Mouse (Mus musculus) stomach, embryonic 14.5 days (tissue): ENCODE measurements around the gene Cd300lf. TPM values are rescaled to one million over a fixed set of nuclear protein-coding genes. Genes with fewer than 3 reads are reported as not detected.
A peak's percentile ranks its signal among the peaks of the same experiment; 100 is the strongest.

Experiments used
- ATAC-seq: fragments of 200-750 bp; cut with Nextera tagmentation; 2 replicates; pipeline ENCODE4 v1.8.0; 2017; ENCODE audit warnings: low read depth, moderate TSS enrichment; ENCODE audit not compliant: insufficient number of reproducible peaks, insufficient read depth, low FRiP score
- H3K27ac ChIP-seq: fragments of 300-500 bp; sonication (generic); 2 replicates; pipeline ENCODE4 v1.5.1; 2014; ENCODE audit warnings: mild to moderate bottlenecking, low read length, moderate library complexity, mixed read lengths
- H3K27me3 ChIP-seq: fragments of 300-500 bp; sonication (generic); 2 replicates; pipeline ENCODE4 v1.6.1; 2014; ENCODE audit warnings: low read length, control low read depth, mixed read lengths; ENCODE audit not compliant: control insufficient read depth, insufficient read depth
- H3K36me3 ChIP-seq: fragments of 300-500 bp; sonication (generic); 2 replicates; pipeline ENCODE4 v1.6.1; 2014; ENCODE audit warnings: mild to moderate bottlenecking, control low read depth, low read length, moderate library complexity, mixed read lengths; ENCODE audit not compliant: control insufficient read depth, insufficient read depth
- H3K4me1 ChIP-seq: fragments of 300-500 bp; sonication (generic); 2 replicates; pipeline ENCODE4 v1.6.1; 2014; ENCODE audit warnings: low read length, control low read depth, mixed read lengths; ENCODE audit not compliant: control insufficient read depth, insufficient read depth
- H3K4me2 ChIP-seq: fragments of 300-500 bp; sonication (generic); replicated peaks from 2 replicates; pipeline ENCODE4 v1.6.1; 2014; ENCODE audit warnings: low read depth, low read length, control low read depth
- H3K4me3 ChIP-seq: fragments of 300-500 bp; sonication (generic); 2 replicates; pipeline ENCODE4 v1.5.1; 2014; ENCODE audit warnings: low read depth, low read length, control low read depth
- H3K9ac ChIP-seq: fragments of 300-500 bp; sonication (generic); replicated peaks from 2 replicates; pipeline ENCODE4 v1.6.1; 2014; ENCODE audit warnings: low read depth, mild to moderate bottlenecking, control low read depth, low read length, moderate library complexity, mixed read lengths
- H3K9me3 ChIP-seq: fragments of 300-500 bp; sonication (generic); 2 replicates; pipeline ENCODE4 v1.6.1; 2016; ENCODE audit warnings: low read depth, low read length, control low read depth; ENCODE audit not compliant: control insufficient read depth
- WGBS: fragments of 180-500 bp; shearing (Covaris S2); extraction: QIAGEN DNeasy Blood & Tissue Kit; methylation state at CpG from one replicate; pipeline ENCODE4 v1.1.7; 2014; 5-methylcytosine and 5-hydroxymethylcytosine counted together
- polyA plus RNA-seq: library from polyadenylated mRNA; unstranded; fragments of >200 nt; fragmentation: Nextera tagmentation; extraction: Ambion mirVana; gene quantifications from 2 replicates; pipeline ENCODE4 v1.2.1, GENCODE M21; 2014

Gene Cd300lf
- polyA plus RNA-seq, 1 experiment from 2014 or later = 0.33 TPM

GRCm38 (mm10) chr11:115098203-115098932, 35.4 kb downstream of the Cd300lf start:
- ATAC-seq = no peak; the same call in 1 of the 2 replicates
- H3K4me2 ChIP-seq = no peak overlapping the region
- peak overlapping the region; percentile 4; the same call in 1 of the 2 replicates for H3K27ac ChIP-seq

DNA sequence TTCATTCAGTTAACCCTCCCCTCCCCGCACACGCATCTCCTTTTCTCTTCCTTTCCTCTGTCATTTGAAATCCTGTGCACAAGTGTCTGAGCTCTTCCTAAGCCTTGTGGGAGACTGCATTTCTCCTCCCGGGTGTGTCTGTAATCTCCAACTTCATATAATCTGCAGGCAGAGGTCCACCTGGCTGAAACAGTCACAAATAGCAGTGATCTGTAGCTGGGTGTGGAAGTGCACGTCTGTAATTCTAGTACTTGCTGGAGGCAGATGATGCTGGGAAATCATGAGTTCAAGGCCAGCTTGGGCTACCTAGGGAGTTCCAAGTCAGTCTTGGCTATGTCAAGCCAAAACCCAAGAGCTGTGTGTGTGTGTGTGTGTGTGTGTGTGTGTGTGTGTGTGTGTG, 41.7 kb downstream of the Cd300lf start:
- WGBS = 20% methylated on average over 4 of the region's 4 CpGs
- no peaks in the 10 kb centered on the region for H3K27me3 ChIP-seq
- no peaks in the 10 kb centered on the region for H3K4me1 ChIP-seq
- peaks cover 4% of the 10 kb centered on the region; the same call in 1 of the 2 replicates for H3K9me3 ChIP-seq
- no peaks in the 10 kb centered on the region for H3K36me3 ChIP-seq
- H3K9ac ChIP-seq = no peak overlapping the region
- no peak overlapping the region for H3K27ac ChIP-seq
- no peak overlapping the region for H3K4me3 ChIP-seq
- no peak overlapping the region for H3K4me2 ChIP-seq
- ATAC-seq = no peak

More at GRCm38 (mm10) chr11:115098203-115098932, 35.4 kb downstream of the Cd300lf start:
- peaks cover 2% of the 10 kb centered on the region; the same call in 1 of the 2 replicates for H3K9me3 ChIP-seq
- WGBS = 45% methylated on average over 10 of the region's 10 CpGs
- H3K4me3 ChIP-seq = no peak overlapping the region
- no peaks in the 10 kb centered on the region for H3K27me3 ChIP-seq
- H3K9ac ChIP-seq = no peak overlapping the region
- H3K4me1 ChIP-seq = peaks cover 4% of the 10 kb centered on the region; the same call in 1 of the 2 replicates
- no peaks in the 10 kb centered on the region for H3K36me3 ChIP-seq

DNA sequence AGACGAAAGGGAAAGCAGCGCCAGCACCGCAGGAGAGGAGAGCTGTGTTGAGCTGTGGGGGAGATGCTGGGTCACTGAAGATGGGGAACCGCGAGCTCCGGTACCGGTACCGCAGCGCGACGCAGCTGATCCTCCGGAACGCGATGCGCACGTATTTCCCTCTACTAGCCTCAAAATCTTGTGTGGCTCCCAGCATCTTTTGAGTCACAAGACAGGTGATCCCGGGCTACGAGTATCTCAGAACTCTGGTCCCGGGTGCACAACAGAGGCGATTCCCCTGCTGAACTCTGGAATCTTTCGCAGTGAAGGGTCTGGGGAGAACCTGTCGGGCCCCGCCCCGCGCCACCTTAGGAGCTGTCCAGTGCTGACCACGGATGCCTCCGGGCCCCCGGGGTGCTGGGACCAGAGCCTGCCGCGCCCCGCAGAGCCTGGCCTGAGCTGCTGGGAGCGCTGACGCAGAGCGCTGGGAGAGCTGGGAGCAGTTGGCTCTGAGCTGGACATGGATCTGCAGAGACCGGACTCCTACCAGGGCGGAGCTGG, 42.4 kb downstream of the Cd300lf start, which contains the start of gene Rab37:
Gene Rab37 (plus strand): TSS at position 70 of the 540 bp plus-strand sequence.
- H3K4me3 ChIP-seq = no peak within 1 kb of the TSS
- H3K4me2 ChIP-seq = peak within 1 kb of the TSS; percentile 29; the same call in 1 of the 2 replicates
- no peak for ATAC-seq

DNA sequence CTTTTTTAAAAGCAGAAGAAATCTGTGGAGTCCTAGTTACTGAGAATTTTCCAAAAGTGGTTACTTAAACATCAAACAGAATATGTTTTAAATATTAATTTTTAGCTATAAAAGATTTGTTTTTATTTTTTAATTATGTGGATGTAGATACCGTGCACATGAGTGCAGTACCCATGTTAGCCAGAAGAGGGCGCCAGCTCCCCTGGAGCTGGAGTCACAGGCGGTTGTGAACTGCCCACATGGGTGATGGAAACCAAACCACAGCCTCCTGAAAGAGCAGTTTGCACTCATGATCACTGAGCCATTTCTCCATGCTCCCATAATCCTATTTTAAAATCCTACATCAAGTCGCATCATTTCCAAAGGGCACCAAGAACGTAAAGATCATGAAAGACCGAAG, 43.9 kb downstream of the Cd300lf start:
- H3K27me3 ChIP-seq = no peaks in the 10 kb centered on the region
- no peak overlapping the region for H3K27ac ChIP-seq
- no peak overlapping the region for H3K9ac ChIP-seq
- no peaks in the 10 kb centered on the region for H3K36me3 ChIP-seq
- H3K9me3 ChIP-seq = peaks cover 4% of the 10 kb centered on the region; the same call in 1 of the 2 replicates
- H3K4me3 ChIP-seq = no peak overlapping the region
- ATAC-seq = no peak
- WGBS = 69% methylated on average over 6 of the region's 6 CpGs
- H3K4me2 ChIP-seq = no peak overlapping the region
- no peaks in the 10 kb centered on the region for H3K4me1 ChIP-seq

More for the DNA sequence above, 42.4 kb downstream of the Cd300lf start, which contains the start of gene Rab37:
- H3K27me3 ChIP-seq = no peaks in the 10 kb centered on the region
- WGBS = 3% methylated on average over 36 of the region's 36 CpGs
- H3K27ac ChIP-seq = no peak within 1 kb of the TSS
- H3K4me1 ChIP-seq = no peaks in the 10 kb centered on the region
- peaks cover 4% of the 10 kb centered on the region; the same call in 1 of the 2 replicates for H3K9me3 ChIP-seq
- no peak within 1 kb of the TSS for H3K9ac ChIP-seq
- no peaks in the 10 kb centered on the region for H3K36me3 ChIP-seq

GRCm38 (mm10) chr11:115086213-115086612, 47.6 kb downstream of the Cd300lf start:
- no peak for ATAC-seq

DNA sequence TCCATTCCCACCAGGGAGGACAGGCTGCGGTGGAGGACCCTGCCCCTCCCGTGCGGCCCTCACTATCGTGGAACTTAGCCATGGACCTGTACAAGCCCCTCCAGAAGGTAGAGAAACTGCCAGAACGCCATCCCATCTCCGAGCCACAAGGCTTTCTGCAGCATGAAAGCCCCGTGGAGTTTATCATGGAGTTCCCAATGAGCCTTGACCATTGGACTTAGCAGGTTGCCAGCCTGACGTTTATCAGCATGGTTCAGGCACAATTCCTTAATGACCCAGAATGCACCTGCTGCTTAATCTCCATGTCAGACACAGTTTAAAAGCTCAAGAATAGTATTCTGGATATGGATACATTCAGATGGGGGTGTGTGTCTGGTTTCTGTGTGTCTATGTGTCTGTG, 48.7 kb downstream of the Cd300lf start:
- Histone ChIP-seq H3K4me3 (no peak overlapping the region), H3K36me3 (no peaks in the 10 kb centered on the region), H3K27ac (no peak overlapping the region), H3K9ac (no peak overlapping the region), H3K4me1 (no peaks in the 10 kb centered on the region), H3K27me3 (peaks cover 4% of the 10 kb centered on the region; the same call in 1 of the 2 replicates), H3K9me3 (no peaks in the 10 kb centered on the region; the same call in 1 of the 2 replicates), H3K4me2 (no peak overlapping the region)
- 64% methylated on average over 8 of the region's 8 CpGs for WGBS
- ATAC-seq = no peak

More at GRCm38 (mm10) chr11:115086213-115086612, 47.6 kb downstream of the Cd300lf start:
- Histone ChIP-seq H3K27me3 (peaks cover 4% of the 10 kb centered on the region; the same call in 1 of the 2 replicates), H3K9ac (no peak overlapping the region), H3K4me2 (no peak overlapping the region), H3K27ac (no peak overlapping the region), H3K36me3 (no peaks in the 10 kb centered on the region), H3K4me1 (no peaks in the 10 kb centered on the region), H3K9me3 (no peaks in the 10 kb centered on the region; the same call in 1 of the 2 replicates), H3K4me3 (no peak overlapping the region)
- 50% methylated on average over 7 of the region's 7 CpGs for WGBS

DNA sequence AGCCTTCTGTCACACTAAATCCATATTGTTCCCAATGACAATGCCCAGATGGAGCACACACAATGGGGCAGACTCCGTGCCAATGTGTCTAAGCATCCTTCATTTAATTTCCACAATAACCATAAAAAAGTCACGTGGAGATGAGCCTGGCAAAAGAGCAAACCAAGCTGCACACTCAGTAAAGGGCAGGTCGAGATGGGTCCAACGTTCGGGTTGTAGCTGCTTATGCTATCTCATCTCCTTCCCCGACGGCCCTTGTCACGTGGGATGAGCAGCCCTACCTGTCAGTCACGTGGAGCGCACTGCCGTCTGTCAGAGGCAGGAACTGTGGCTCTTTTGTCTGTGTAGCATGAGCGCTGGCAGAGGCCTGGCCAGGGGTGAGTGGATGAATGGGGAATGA, 49.2 kb downstream of the Cd300lf start:
- ATAC-seq = no peak
- Histone ChIP-seq H3K4me2 (no peak overlapping the region), H3K27me3 (peaks cover 4% of the 10 kb centered on the region; the same call in 1 of the 2 replicates), H3K27ac (no peak overlapping the region), H3K4me3 (no peak overlapping the region), H3K36me3 (no peaks in the 10 kb centered on the region), H3K9me3 (no peaks in the 10 kb centered on the region), H3K9ac (no peak overlapping the region), H3K4me1 (no peaks in the 10 kb centered on the region)
- 53% methylated on average over 12 of the region's 12 CpGs for WGBS

DNA sequence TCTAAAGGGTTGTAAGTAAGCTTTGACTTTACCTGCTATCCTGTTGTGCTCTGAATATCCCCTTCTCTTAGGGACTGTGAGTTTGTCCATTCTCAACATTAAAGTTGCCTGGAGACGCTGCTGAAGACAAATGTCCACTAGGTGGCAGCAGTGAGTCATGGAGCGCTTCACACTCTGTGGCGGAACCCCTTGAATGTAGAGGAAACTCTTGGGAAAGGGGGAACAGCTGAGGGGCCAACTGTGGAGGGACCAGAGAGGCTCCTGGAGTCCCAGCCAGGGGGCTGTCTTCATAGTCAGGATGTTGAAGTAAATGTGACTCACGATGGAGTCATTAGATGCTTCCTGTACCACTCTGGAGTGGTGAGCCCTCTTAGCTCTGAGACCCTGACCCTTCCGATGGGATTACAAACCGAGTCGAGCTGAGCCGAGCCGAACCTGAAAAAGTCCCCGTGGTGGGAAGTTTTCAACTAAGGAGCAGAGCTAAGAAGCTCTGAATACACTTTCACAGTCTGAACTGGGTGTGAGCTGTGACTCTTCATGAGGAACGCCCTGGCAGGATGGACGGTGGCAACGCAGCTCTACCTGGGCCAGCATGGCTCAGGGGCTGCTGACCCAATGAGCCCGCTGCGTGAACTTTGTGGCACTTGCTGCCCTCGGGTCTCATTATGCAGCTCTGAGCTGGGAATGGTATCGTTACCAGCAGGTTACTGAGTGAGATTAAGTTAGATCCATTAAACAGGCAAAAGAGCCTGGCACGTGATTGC, 50.2 kb downstream of the Cd300lf start:
- H3K4me1 ChIP-seq = no peaks in the 10 kb centered on the region
- H3K4me3 ChIP-seq = no peak overlapping the region
- 41% methylated on average over 18 of the region's 18 CpGs for WGBS
- H3K27ac ChIP-seq = no peak overlapping the region
- H3K9me3 ChIP-seq = no peaks in the 10 kb centered on the region
- H3K27me3 ChIP-seq = peaks cover 4% of the 10 kb centered on the region; the same call in 1 of the 2 replicates
- peak; percentile 42; the same call in 1 of the 2 replicates for ATAC-seq
- H3K4me2 ChIP-seq = no peak overlapping the region
- H3K9ac ChIP-seq = no peak overlapping the region
- H3K36me3 ChIP-seq = no peaks in the 10 kb centered on the region
